Mouse (Mus musculus): ENCODE measurements around the gene Abcc10. TPM values are rescaled to one million over a fixed set of nuclear protein-coding genes. Genes with fewer than 3 reads are reported as not detected.

Gene Abcc10
- total RNA-seq, 2 experiments from 2014 or later = 8.9 to 9.7 TPM

DNA sequence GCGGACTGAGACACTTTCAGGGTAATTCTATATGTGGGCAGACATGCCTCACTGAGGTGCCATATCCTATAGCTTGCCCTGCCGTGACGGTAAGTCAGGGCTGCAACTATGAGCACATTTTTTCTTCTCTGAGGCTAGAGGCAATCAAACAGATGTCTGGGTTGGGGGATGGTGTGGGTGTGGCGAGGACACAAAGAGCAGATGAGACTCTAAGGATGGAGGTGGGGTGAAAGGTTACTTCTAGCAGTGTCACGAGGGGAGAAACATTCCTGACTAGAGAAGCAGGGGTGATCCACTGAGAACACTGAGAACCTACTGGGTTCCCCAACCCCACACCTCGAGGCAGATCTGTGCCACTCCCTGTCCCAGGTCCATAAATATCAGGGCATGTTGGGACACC, 61.2 kb downstream of the Abcc10 start:
- no peak for TF ChIP-seq CTCF (conservative IDR thresholded peaks at IDR 0.05)
- H3K4me3 ChIP-seq = no peak overlapping the region
- H3K27ac ChIP-seq = 0 out of 2 replicates have a peak overlapping the region, but pooled peaks have one; percentile 28
- no peak for DNase-seq (ENCODE audit: low spot score in 2 of 2)

GRCm38 (mm10) chr17:46265918-46266618, 62.1 kb downstream of the Abcc10 start:
- no peak overlapping the region; the same call in 1 of the 2 replicates for H3K27ac ChIP-seq
- no peak overlapping the region for H3K4me3 ChIP-seq
- TF ChIP-seq CTCF (conservative IDR thresholded peaks at IDR 0.05) = peak; percentile 97
- DNase-seq (ENCODE audit: low spot score in 2 of 2) = peak; percentile 83 to 94

DNA sequence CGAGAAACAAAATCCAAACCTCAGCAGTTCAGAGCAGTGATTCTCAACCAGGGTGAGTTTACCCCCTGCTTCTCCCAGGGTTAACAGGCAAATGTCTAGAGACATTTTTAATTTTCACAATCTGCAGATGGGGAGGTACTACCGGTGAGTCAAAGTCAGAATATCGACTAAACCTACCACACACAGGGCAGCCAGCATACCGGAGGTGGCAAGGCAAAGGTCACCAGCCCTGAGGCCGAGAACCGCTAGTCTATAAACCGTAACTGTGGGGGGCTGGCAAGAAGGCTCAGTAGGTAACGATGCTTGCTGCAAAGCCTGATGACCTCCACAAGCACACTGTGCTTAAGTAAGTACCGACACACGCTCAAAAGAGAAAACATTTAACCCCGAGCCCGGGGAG, 62.6 kb downstream of the Abcc10 start:
- Histone ChIP-seq H3K4me3 (no peak overlapping the region), H3K27ac (no peak overlapping the region)
- DNase-seq (ENCODE audit: low spot score in 2 of 2) = no peak
- TF ChIP-seq CTCF (conservative IDR thresholded peaks at IDR 0.05) = no peak

DNA sequence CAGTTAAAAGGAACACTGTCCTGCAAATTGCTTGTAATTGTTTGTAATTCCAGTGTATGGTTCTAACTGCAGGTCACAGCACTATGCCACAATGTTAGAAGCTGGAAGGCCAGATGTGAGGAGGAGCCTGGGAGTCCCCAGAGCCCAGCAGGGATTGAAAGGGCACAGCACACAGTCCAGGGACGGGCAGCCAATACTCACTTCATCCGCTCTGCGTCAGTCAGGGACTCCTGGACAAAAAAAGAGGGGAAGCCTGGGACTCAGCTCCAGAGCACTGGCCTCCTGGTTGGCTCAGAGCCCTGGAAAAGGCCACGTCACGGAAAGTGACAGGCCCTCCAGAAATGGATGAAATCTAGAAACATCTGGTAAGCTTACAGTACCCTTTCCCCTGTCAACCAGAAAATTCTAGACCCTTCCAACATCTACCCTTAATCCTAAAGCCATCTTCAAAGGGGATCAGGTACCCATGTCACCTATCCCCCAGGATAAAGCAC, 65.9 kb downstream of the Abcc10 start:
- Histone ChIP-seq H3K4me3 (no peak overlapping the region), H3K27ac (no peak overlapping the region)
- no peak for DNase-seq (ENCODE audit: low spot score in 2 of 2)
- no peak for TF ChIP-seq CTCF (conservative IDR thresholded peaks at IDR 0.05)

DNA sequence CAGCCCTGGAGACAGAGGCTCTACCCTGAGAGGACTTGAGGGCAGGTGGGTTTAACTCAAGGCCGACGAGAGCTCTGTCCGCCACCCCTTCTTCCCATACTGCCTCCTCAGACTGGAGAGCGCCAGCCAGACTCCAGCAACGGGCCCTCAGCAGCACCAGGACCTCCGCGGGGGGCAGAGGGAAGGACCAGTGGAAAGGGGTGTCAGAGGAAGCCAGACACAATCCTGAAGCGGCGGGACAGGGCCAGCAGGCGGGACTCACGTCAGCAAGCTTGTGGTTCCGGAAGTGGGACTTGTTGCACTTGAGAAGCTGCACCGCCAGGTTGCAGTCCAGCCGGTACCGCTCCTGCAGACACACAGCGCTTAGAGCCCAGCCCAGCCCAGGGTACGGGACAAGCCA, 68.5 kb downstream of the Abcc10 start:
- no peak for TF ChIP-seq CTCF (conservative IDR thresholded peaks at IDR 0.05)
- H3K27ac ChIP-seq = no peak overlapping the region
- no peak overlapping the region for H3K4me3 ChIP-seq
- no peak for DNase-seq (ENCODE audit: low spot score in 2 of 2)

GRCm38 (mm10) chr17:46258279-46259053, 69.7 kb downstream of the Abcc10 start:
- Histone ChIP-seq H3K27ac (no peak overlapping the region), H3K4me3 (no peak overlapping the region)
- no peak for DNase-seq (ENCODE audit: low spot score in 2 of 2)
- TF ChIP-seq CTCF (conservative IDR thresholded peaks at IDR 0.05) = no peak

GRCm38 (mm10) chr17:46255147-46255546, 73.0 kb downstream of the Abcc10 start:
- TF ChIP-seq CTCF (conservative IDR thresholded peaks at IDR 0.05) = no peak
- DNase-seq (ENCODE audit: low spot score in 2 of 2) = no peak
- Histone ChIP-seq H3K4me3 (peak overlapping the region; percentile 83), H3K27ac (no peak overlapping the region)

DNA sequence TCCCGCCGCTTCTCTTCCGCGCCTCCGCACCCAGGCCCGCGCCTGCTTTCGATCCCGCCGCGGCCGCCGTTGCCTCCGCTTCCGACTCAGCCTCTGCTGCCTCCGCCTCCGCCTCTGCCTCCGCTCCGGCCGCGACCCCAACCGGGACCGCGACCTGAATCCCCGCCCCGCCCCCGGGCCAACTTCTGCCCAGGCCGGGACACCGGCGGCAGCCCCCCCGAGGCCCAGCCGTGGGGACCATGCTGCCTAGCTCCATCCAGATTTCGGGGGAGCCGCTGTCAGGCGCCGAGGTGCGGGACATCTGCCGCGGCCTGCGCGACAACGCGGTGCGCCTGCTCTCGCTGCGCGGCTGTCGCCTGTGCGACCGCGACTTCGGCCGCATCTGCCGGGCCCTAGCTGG, 74.0 kb downstream of the Abcc10 start:
- peak overlapping the region; percentile 93 for H3K27ac ChIP-seq
- no peak for TF ChIP-seq CTCF (conservative IDR thresholded peaks at IDR 0.05)
- H3K4me3 ChIP-seq = peak overlapping the region; percentile 83
- peak in 1 of 2 experiments; percentile 37 for DNase-seq (ENCODE audit: low spot score in 2 of 2)

- TF ChIP-seq CTCF (conservative IDR thresholded peaks at IDR 0.05) = no peak
- Histone ChIP-seq H3K4me3 (peak within 1 kb of the TSS; percentile 83), H3K27ac (peak within 1 kb of the TSS; percentile 93)
- DNase-seq (ENCODE audit: low spot score in 2 of 2) = peak; percentile 93 to 95
These were observed 74.6 kb downstream of the Abcc10 start, which contains the start of gene Lrrc73 for GRCm38 (mm10) chr17:46253452-46254084. Gene Lrrc73, plus strand, starts transcription at chr17:46253531.

Other genes starting within 250 kb of the Abcc10 start
- 10 to 100 TPM; 81.1 to 82.5 TPM for gene Mrps18a, start 217.4 kb downstream of the Abcc10 start, total RNA-seq (2021)
- 10 to 100 TPM; 27.4 to 28.8 TPM for gene Rsph9, start 184.1 kb downstream of the Abcc10 start, total RNA-seq (2021)
- gene Mad2l1bp, start 174.8 kb downstream of the Abcc10 start, total RNA-seq (2021) = 10 to 100 TPM in 1 of 2 experiments, 1 to 10 TPM in 1; 7.9 to 10.5 TPM
- 100 to 1,000 TPM; 118 to 138 TPM for gene Gtpbp2, start 167.3 kb downstream of the Abcc10 start, total RNA-seq (2021)
- gene Polh, start 125.7 kb downstream of the Abcc10 start, total RNA-seq (2021) = 1 to 10 TPM; 5.4 to 6.0 TPM
- 10 to 100 TPM; 44.0 to 48.3 TPM for gene Xpo5, start 125.6 kb downstream of the Abcc10 start, total RNA-seq (2021)
- gene Polr1c, start 80.3 kb downstream of the Abcc10 start, total RNA-seq (2021) = 10 to 100 TPM; 37.6 to 39.0 TPM
- gene Yipf3, start 80.3 kb downstream of the Abcc10 start, total RNA-seq (2021) = 10 to 100 TPM; 80.3 to 95.2 TPM
- 10 to 100 TPM; 57.3 to 58.2 TPM for gene Lrrc73, start 74.8 kb downstream of the Abcc10 start, total RNA-seq (2021)
- gene Tjap1, start 45.3 kb downstream of the Abcc10 start, total RNA-seq (2021) = 10 to 100 TPM; 54.0 to 56.7 TPM
- gene Dlk2, start 30.9 kb downstream of the Abcc10 start, total RNA-seq (2021) = 10 to 100 TPM; 52.5 to 53.5 TPM
- 10 to 100 TPM; 57.4 to 70.5 TPM for gene Zfp318, start 55.4 kb upstream of the Abcc10 start, total RNA-seq (2021)
- 1 to 10 TPM; 2.4 to 6.3 TPM for gene Crip3, start 100.6 kb upstream of the Abcc10 start, total RNA-seq (2021)
- gene Slc22a7, start 110.1 kb upstream of the Abcc10 start, total RNA-seq (2021) = under 1 TPM in 1 of 2 experiments, not detected in 1; 0.28 TPM
- gene Ttbk1, start 159.3 kb upstream of the Abcc10 start, total RNA-seq (2021) = 100 to 1,000 TPM; 119 to 122 TPM
- 1 to 10 TPM; 4.8 to 6.2 TPM for gene Dnph1, start 168.4 kb upstream of the Abcc10 start, total RNA-seq (2021)
- 10 to 100 TPM; 66.1 to 68.4 TPM for gene Cul9, start 218.0 kb upstream of the Abcc10 start, total RNA-seq (2021)
- gene Srf, start 227.8 kb upstream of the Abcc10 start, total RNA-seq (2021) = 10 to 100 TPM; 75.7 to 90.9 TPM